Mouse (Mus musculus): ENCODE results near the gene Gm20683.

- no peak for TF ChIP-seq TBP (IDR thresholded peaks at IDR 0.05; ENCODE audit: low read depth, low read length)
- no peak for TF ChIP-seq NELFE (IDR thresholded peaks at IDR 0.05; ENCODE audit: low read depth, low read length)
- no peak for TF ChIP-seq USF2 (IDR thresholded peaks at IDR 0.05; ENCODE audit: borderline replicate concordance in 1 of 2, insufficient read depth in 1 of 2, low read depth in 1 of 2, low read length in 2 of 2)
- TF ChIP-seq CHD2 (IDR thresholded peaks at IDR 0.05; ENCODE audit: low read length) = no peak
- no peak for TF ChIP-seq KAT2A (conservative IDR thresholded peaks at IDR 0.05; ENCODE audit: low read depth, low read length)
- no peak for TF ChIP-seq MXI1 (IDR thresholded peaks at IDR 0.05; ENCODE audit: low read depth, low read length)
Measured at GRCm38 (mm10) chr17:25817662-25818061, 23.9 kb downstream of the Gm20683 start.
